Mouse (Mus musculus) liver, postnatal 0 days (tissue): ENCODE results near the gene Dek. TPM values are rescaled to one million over a fixed set of nuclear protein-coding genes. Genes with fewer than 3 reads are reported as not detected.

Experiments
- ATAC-seq: fragments of 200-750 bp; cut with Nextera tagmentation; 2 replicates; pipeline ENCODE4 v1.8.0; 2017; ENCODE audit warnings: mild to moderate bottlenecking, moderate library complexity
- DNase-seq: peaks from one replicate; pipeline ENCODE4 v3.0.0-alpha.2; 2016
- H3K27ac ChIP-seq: fragments of 300-500 bp; sonication (generic); 2 replicates; pipeline ENCODE4 v1.5.1; 2014; ENCODE audit warnings: antibody characterized with exemption, moderate library complexity, mild to moderate bottlenecking, low read depth
- H3K27me3 ChIP-seq: fragments of 300-500 bp; sonication (generic); 2 replicates; pipeline ENCODE4 v1.6.1; 2014; ENCODE audit warnings: low read length, control low read depth, mixed read lengths; ENCODE audit not compliant: insufficient read depth
- H3K36me3 ChIP-seq: fragments of 300-500 bp; sonication (generic); replicated peaks from 2 replicates; pipeline ENCODE4 v1.6.1; 2014; ENCODE audit warnings: mild to moderate bottlenecking, control low read depth, low read length, moderate library complexity, mixed read lengths; ENCODE audit not compliant: insufficient read depth
- H3K4me1 ChIP-seq: fragments of 300-500 bp; sonication (generic); 2 replicates; pipeline ENCODE4 v1.6.1; 2014; ENCODE audit warnings: antibody characterized with exemption, mild to moderate bottlenecking, control low read depth; ENCODE audit not compliant: insufficient read depth
- H3K4me2 ChIP-seq: fragments of 300-500 bp; sonication (generic); 2 replicates; pipeline ENCODE4 v1.6.1; 2014; ENCODE audit warnings: low read depth, mild to moderate bottlenecking, low read length, moderate library complexity, mixed read lengths
- H3K4me3 ChIP-seq: fragments of 300-500 bp; sonication (generic); 2 replicates; pipeline ENCODE4 v1.5.1; 2014; ENCODE audit warnings: low read depth, low read length
- H3K9ac ChIP-seq: fragments of 300-500 bp; sonication (generic); replicated peaks from 2 replicates; pipeline ENCODE4 v1.6.1; 2014; ENCODE audit warnings: mild to moderate bottlenecking, moderate library complexity
- H3K9me3 ChIP-seq: fragments of 300-500 bp; sonication (generic); 2 replicates; pipeline ENCODE4 v1.6.1; 2016; ENCODE audit warnings: mild to moderate bottlenecking, control low read depth, low read length, mixed read lengths
- CTCF ChIP-seq: sonication (generic); IDR thresholded peaks from 2 replicates; pipeline ENCODE4 v1.5.1; 2016; ENCODE audit warnings: antibody characterized with exemption, low read depth
- EP300 ChIP-seq: IDR thresholded peaks from 2 replicates; pipeline ENCODE4 v1.6.1; 2016; ENCODE audit warnings: antibody characterized with exemption, low read depth, mild to moderate bottlenecking
- WGBS: fragments of 180-500 bp; shearing (Covaris S2); extraction: QIAGEN DNeasy Blood & Tissue Kit; methylation state at CpG from one replicate; pipeline ENCODE4 v1.1.7; 2014; ENCODE audit not compliant: insufficient replicate concordance; 5-methylcytosine and 5-hydroxymethylcytosine counted together
- polyA plus RNA-seq: library from polyadenylated mRNA; unstranded; fragments of >200 nt; fragmentation: Nextera tagmentation; extraction: Ambion mirVana; gene quantifications from 2 replicates; pipeline ENCODE4 v1.2.1, GENCODE M21; 2015

Gene Dek
- polyA plus RNA-seq, 1 experiment from 2014 or later: 302 TPM

GRCm38 (mm10) chr13:47121333-47121889 lies 15.4 kb upstream of the Dek start:
- Histone ChIP-seq H3K9me3 (no peaks in the 10 kb centered on the region), H3K9ac (no peak overlapping the region), H3K27ac (no peak overlapping the region), H3K36me3 (no peaks in the 10 kb centered on the region), H3K27me3 (peaks cover 25% of the 10 kb centered on the region), H3K4me1 (peaks cover 5% of the 10 kb centered on the region), H3K4me3 (no peak overlapping the region), H3K4me2 (peak overlapping the region; percentile 84)
- DNase-seq (no peak), ATAC-seq (no peak)
- 41% methylated on average over 12 of the region's 12 CpGs for WGBS
- TF ChIP-seq EP300 (no peak), CTCF (peak; percentile 59)

- H3K27ac ChIP-seq: no peak overlapping the region
- ATAC-seq: no peak
- no peak for DNase-seq
- WGBS: 67% methylated on average over 3 of the region's 3 CpGs
- H3K4me3 ChIP-seq: no peak overlapping the region
- H3K4me1 ChIP-seq: peaks cover 19% of the 10 kb centered on the region
- no peak overlapping the region for H3K4me2 ChIP-seq
- H3K9me3 ChIP-seq: no peaks in the 10 kb centered on the region
- H3K9ac ChIP-seq: no peak overlapping the region
- H3K27me3 ChIP-seq: no peaks in the 10 kb centered on the region
- H3K36me3 ChIP-seq: no peaks in the 10 kb centered on the region
- no peak for TF ChIP-seq CTCF
- TF ChIP-seq EP300: no peak
These were observed 10.0 kb upstream of the Dek start for GRCm38 (mm10) chr13:47116000-47116399.

GRCm38 (mm10) chr13:47112924-47113323 lies 6.9 kb upstream of the Dek start:
- Histone ChIP-seq H3K27me3 (no peaks in the 10 kb centered on the region), H3K4me2 (peak overlapping the region; percentile 57), H3K4me3 (no peak overlapping the region), H3K9me3 (no peaks in the 10 kb centered on the region), H3K9ac (no peak overlapping the region; the same call in 1 of the 2 replicates), H3K27ac (peak overlapping the region; percentile 73), H3K36me3 (no peaks in the 10 kb centered on the region), H3K4me1 (peaks cover 36% of the 10 kb centered on the region)
- DNase-seq: peak; percentile 59
- TF ChIP-seq CTCF: peak; percentile 26; the same call in 1 of the 2 replicates
- TF ChIP-seq EP300: peak; percentile 78
- peak; percentile 86 for ATAC-seq
- 38% methylated on average over 3 of the region's 3 CpGs for WGBS

- ATAC-seq: no peak
- TF ChIP-seq EP300 (no peak), CTCF (no peak)
- Histone ChIP-seq H3K4me3 (no peak overlapping the region), H3K4me1 (peaks cover 43% of the 10 kb centered on the region), H3K9me3 (no peaks in the 10 kb centered on the region), H3K4me2 (peak overlapping the region; percentile 57), H3K9ac (0 out of 2 replicates have a peak overlapping the region, but pooled peaks have one; percentile 26), H3K27ac (peak overlapping the region; percentile 73), H3K36me3 (no peaks in the 10 kb centered on the region), H3K27me3 (no peaks in the 10 kb centered on the region)
- WGBS: 80% methylated on average over 3 of the region's 3 CpGs
- no peak for DNase-seq
These were observed 6.1 kb upstream of the Dek start for GRCm38 (mm10) chr13:47112056-47112455.

- no peak overlapping the region for H3K4me3 ChIP-seq
- ATAC-seq (no peak), DNase-seq (no peak)
- TF ChIP-seq CTCF (no peak), EP300 (peak; percentile 94)
- peak overlapping the region; percentile 73 for H3K27ac ChIP-seq
- H3K4me1 ChIP-seq: peaks cover 43% of the 10 kb centered on the region
- no peak overlapping the region for H3K9ac ChIP-seq
- H3K9me3 ChIP-seq: no peaks in the 10 kb centered on the region
- H3K4me2 ChIP-seq: peak overlapping the region; percentile 57
- WGBS: 52% methylated on average over 3 of the region's 3 CpGs
- no peaks in the 10 kb centered on the region for H3K27me3 ChIP-seq
- no peaks in the 10 kb centered on the region for H3K36me3 ChIP-seq
These were observed 5.2 kb upstream of the Dek start for GRCm38 (mm10) chr13:47111185-47111584.

- Histone ChIP-seq H3K4me3 (no peak overlapping the region), H3K4me2 (peak overlapping the region; percentile 59), H3K27ac (peak overlapping the region; percentile 73), H3K9ac (0 out of 2 replicates have a peak overlapping the region, but pooled peaks have one; percentile 42), H3K27me3 (no peaks in the 10 kb centered on the region), H3K36me3 (no peaks in the 10 kb centered on the region), H3K9me3 (no peaks in the 10 kb centered on the region), H3K4me1 (peaks cover 44% of the 10 kb centered on the region)
- TF ChIP-seq EP300 (peak; percentile 92), CTCF (no peak)
- peak; percentile 54 for DNase-seq
- 45% methylated on average over 2 of the region's 2 CpGs for WGBS
- ATAC-seq: peak; percentile 46
These were observed 3.2 kb upstream of the Dek start for GRCm38 (mm10) chr13:47109239-47109638.

- peak overlapping the region; percentile 91 for H3K4me3 ChIP-seq
- H3K36me3 ChIP-seq: peaks cover 14% of the 10 kb centered on the region
- H3K4me1 ChIP-seq: peaks cover 37% of the 10 kb centered on the region
- peak overlapping the region; percentile 99 for H3K27ac ChIP-seq
- H3K4me2 ChIP-seq: peak overlapping the region; percentile 87
- H3K9ac ChIP-seq: peak overlapping the region; percentile 95
- TF ChIP-seq EP300 (no peak), CTCF (no peak)
- DNase-seq (no peak), ATAC-seq (peak; percentile 7)
- no peaks in the 10 kb centered on the region for H3K27me3 ChIP-seq
- WGBS: under 1% methylated on average over 20 of the region's 20 CpGs
- H3K9me3 ChIP-seq: no peaks in the 10 kb centered on the region
These were observed 533 bp upstream of the Dek start for GRCm38 (mm10) chr13:47106580-47106888.
